Mouse (Mus musculus) heart, postnatal 0 days (tissue): ENCODE measurements around the gene Unc119b.

Experiments
- CTCF ChIP-seq: IDR thresholded peaks from 2 replicates; pipeline ENCODE4 v1.5.1; 2016; ENCODE audit warnings: antibody characterized with exemption, control low read depth, low read depth
- EP300 ChIP-seq: IDR thresholded peaks from 2 replicates; pipeline ENCODE4 v1.6.1; 2016; ENCODE audit warnings: antibody characterized with exemption, low read depth

DNA sequence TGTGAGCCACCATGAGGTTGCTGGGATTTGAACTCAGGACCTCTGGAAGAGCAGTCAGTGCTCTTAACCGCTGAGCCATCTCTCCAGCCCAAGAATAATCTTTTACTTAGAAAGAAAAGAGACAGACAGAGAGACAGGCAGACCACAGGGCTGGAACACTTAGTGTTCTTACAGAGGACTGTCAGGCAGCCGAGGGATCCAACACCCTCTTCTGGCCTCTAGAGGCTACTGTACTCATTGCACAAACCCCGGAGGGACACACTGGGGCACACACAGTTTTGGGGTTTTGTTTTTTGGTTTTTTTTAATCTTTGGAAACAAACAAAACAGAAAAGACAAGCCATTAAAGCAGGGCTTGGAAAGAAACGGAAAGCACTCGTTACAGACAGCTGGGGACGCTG, 5.4 kb downstream of the Unc119b start:
- TF ChIP-seq CTCF (no peak), EP300 (no peak)
